34 mouse cellular contexts compared by ENCODE assay signal in genomic region chr17:42364716-42365115, GRCm38 (mm10). TPM values are rescaled to one million over a fixed set of nuclear protein-coding genes. Genes with fewer than 3 reads are reported as not detected.
"Had no signal": no experiment of that assay in that cellular context is flagged by ENCODE, and none has a peak within 500 bp of the region (broad histone marks: within the 10 kb centered on the region; RNA-seq: fewer than 3 reads in every experiment).

No protein-coding gene starts in this region.

- DNase-seq: left cerebral cortex, postnatal 4 days; liver; liver, embryonic 13.5 days; liver, postnatal 0 days; lung, adult 18-20 months; lung, adult 2 months; lung, embryonic 14.5 days; lung, postnatal 10 days; lung, postnatal 14 days; lung, postnatal 36 days; lung, postnatal 4 days; midbrain, embryonic 14.5 days had no signal

- H3K9ac ChIP-seq: limb, embryonic 12.5 days; limb, embryonic 13.5 days; limb, embryonic 15.5 days; liver, embryonic 12.5 days; liver, embryonic 13.5 days; liver, embryonic 14.5 days; liver, embryonic 15.5 days; liver, postnatal 0 days; lung, embryonic 14.5 days; lung, embryonic 15.5 days; midbrain, embryonic 12.5 days; midbrain, embryonic 13.5 days; midbrain, embryonic 15.5 days; neural tube, embryonic 12.5 days had no signal

- H3K4me1 ChIP-seq: limb, embryonic 10.5 days; limb, embryonic 12.5 days; limb, embryonic 13.5 days; limb, embryonic 15.5 days; liver, embryonic 12.5 days; liver, embryonic 13.5 days; liver, embryonic 15.5 days; lung, embryonic 15.5 days; megakaryocyte, embryonic 14.5 days; midbrain, embryonic 10.5 days; midbrain, embryonic 12.5 days; midbrain, embryonic 13.5 days; midbrain, embryonic 15.5 days; neural tube, embryonic 12.5 days had no signal

- H3K27ac ChIP-seq: limb, embryonic 10.5 days; limb, embryonic 12.5 days; limb, embryonic 13.5 days; limb, embryonic 15.5 days; liver, embryonic 12.5 days; liver, embryonic 13.5 days; liver, embryonic 14.5 days; liver, embryonic 15.5 days; lung, embryonic 15.5 days; macrophage; midbrain, embryonic 10.5 days; midbrain, embryonic 12.5 days; midbrain, embryonic 13.5 days; midbrain, embryonic 15.5 days; neural tube, embryonic 12.5 days had no signal

- H3K4me2 ChIP-seq: limb, embryonic 12.5 days; limb, embryonic 13.5 days; limb, embryonic 15.5 days; liver, embryonic 11.5 days; liver, embryonic 12.5 days; liver, embryonic 13.5 days; liver, embryonic 15.5 days; lung, embryonic 14.5 days; lung, embryonic 15.5 days; midbrain, embryonic 11.5 days; midbrain, embryonic 12.5 days; midbrain, embryonic 13.5 days; midbrain, embryonic 15.5 days; neural tube, embryonic 12.5 days had no signal

- ATAC-seq: liver, embryonic 12.5 days; liver, postnatal 0 days; lung, postnatal 0 days; midbrain, embryonic 13.5 days; midbrain, embryonic 15.5 days; midbrain, embryonic 16.5 days had no signal

- H3K27me3 ChIP-seq: limb, embryonic 12.5 days; limb, embryonic 13.5 days; limb, embryonic 15.5 days; liver, embryonic 12.5 days; liver, embryonic 13.5 days; liver, embryonic 15.5 days; lung, embryonic 15.5 days; megakaryocyte, embryonic 14.5 days; midbrain, embryonic 12.5 days; midbrain, embryonic 13.5 days; midbrain, embryonic 15.5 days; neural tube, embryonic 12.5 days had no signal

- H3K4me3 ChIP-seq: limb, embryonic 10.5 days; limb, embryonic 12.5 days; limb, embryonic 13.5 days; limb, embryonic 15.5 days; liver, embryonic 12.5 days; liver, embryonic 13.5 days; liver, embryonic 15.5 days; lung, embryonic 15.5 days; megakaryocyte, embryonic 14.5 days; midbrain, embryonic 10.5 days; midbrain, embryonic 12.5 days; midbrain, embryonic 13.5 days; midbrain, embryonic 15.5 days; myocyte; neural tube, embryonic 12.5 days had no signal

- H3K9me3 ChIP-seq: limb, embryonic 10.5 days; limb, embryonic 12.5 days; limb, embryonic 13.5 days; limb, embryonic 15.5 days; liver, embryonic 12.5 days; liver, embryonic 13.5 days; liver, embryonic 15.5 days; lung, embryonic 15.5 days; megakaryocyte, embryonic 14.5 days; midbrain, embryonic 10.5 days; midbrain, embryonic 12.5 days; midbrain, embryonic 13.5 days; midbrain, embryonic 15.5 days; neural tube, embryonic 12.5 days had no signal

- H3K36me3 ChIP-seq: limb, embryonic 10.5 days; limb, embryonic 12.5 days; limb, embryonic 13.5 days; limb, embryonic 15.5 days; liver, embryonic 12.5 days; liver, embryonic 13.5 days; liver, embryonic 15.5 days; lung, embryonic 15.5 days; midbrain, embryonic 10.5 days; midbrain, embryonic 12.5 days; midbrain, embryonic 13.5 days; midbrain, embryonic 15.5 days; neural tube, embryonic 12.5 days had no signal

RNA-seq across cellular contexts. Expression of gene Ptchd4, which starts 49.0 kb away (rescaled TPM):
- polyA plus RNA-seq: liver, adult 2 months; liver, embryonic 13.5 days; liver, embryonic 14.5 days; liver, embryonic 15.5 days; liver, embryonic 16.5 days; liver, postnatal 0 days; lung, adult 2 months; lung, postnatal 0 days; macrophage; myocyte had no signal
